Mouse (Mus musculus) liver, embryonic 14.5 days (tissue): ENCODE data around the gene Elane.

Experiments
- CTCF ChIP-seq: IDR thresholded peaks from 2 replicates; pipeline ENCODE4 v1.5.1; 2016; ENCODE audit warnings: antibody characterized with exemption, low read depth, control low read depth
- EP300 ChIP-seq: IDR thresholded peaks from 2 replicates; pipeline ENCODE4 v1.6.1; 2016; ENCODE audit warnings: antibody characterized with exemption, low read depth

GRCm38 (mm10) chr10:79936911-79937441 lies 50.9 kb downstream of the Elane start:
- no peak for TF ChIP-seq CTCF
- TF ChIP-seq EP300, result no peak
